Mouse (Mus musculus) forebrain, embryonic 12.5 days (tissue): ENCODE data around the gene Slc25a41. TPM values are rescaled to one million over a fixed set of nuclear protein-coding genes. Genes with fewer than 3 reads are reported as not detected.
A peak's percentile ranks its signal among the peaks of the same experiment; 100 is the strongest.
"Not testable (repeated sequence)": the region's sequence is repeated elsewhere in the genome, so short reads cannot be mapped to it uniquely, and the experiment has no call there.

Source experiments
- ATAC-seq: fragments of 200-750 bp; cut with Nextera tagmentation; 2 replicates; pipeline ENCODE4 v1.8.0; 2017; ENCODE audit warnings: moderate TSS enrichment; ENCODE audit not compliant: low FRiP score
- H3K27ac ChIP-seq: fragments of 300-500 bp; sonication (generic); 2 replicates; pipeline ENCODE4 v1.5.1; 2016; ENCODE audit warnings: mild to moderate bottlenecking
- H3K27me3 ChIP-seq: fragments of 300-500 bp; sonication (generic); 2 replicates; pipeline ENCODE4 v1.6.1; 2016; ENCODE audit warnings: mild to moderate bottlenecking
- H3K36me3 ChIP-seq: fragments of 300-500 bp; sonication (generic); replicated peaks from 2 replicates; pipeline ENCODE4 v1.6.1; 2016; ENCODE audit warnings: mild to moderate bottlenecking
- H3K4me1 ChIP-seq: fragments of 300-500 bp; sonication (generic); 2 replicates; pipeline ENCODE4 v1.6.1; 2016
- H3K4me2 ChIP-seq: fragments of 300-500 bp; sonication (generic); 2 replicates; pipeline ENCODE4 v1.6.1; 2016; ENCODE audit warnings: mild to moderate bottlenecking, moderate library complexity
- H3K4me3 ChIP-seq: fragments of 300-500 bp; sonication (generic); replicated peaks from 2 replicates; pipeline ENCODE4 v1.5.1; 2016; ENCODE audit warnings: mild to moderate bottlenecking
- H3K9ac ChIP-seq: fragments of 300-500 bp; sonication (generic); 2 replicates; pipeline ENCODE4 v1.6.1; 2016; ENCODE audit warnings: mild to moderate bottlenecking
- H3K9me3 ChIP-seq: fragments of 300-500 bp; sonication (generic); 2 replicates; pipeline ENCODE4 v1.6.1; 2016
- WGBS: fragments of 180-500 bp; shearing (Covaris S2); methylation state at CpG from one replicate; pipeline ENCODE4 v1.1.7; 2016; 5-methylcytosine and 5-hydroxymethylcytosine counted together
- polyA plus RNA-seq: library from polyadenylated mRNA; unstranded; fragments of >200 nt; fragmentation: Nextera tagmentation; extraction: Ambion mirVana; gene quantifications from 2 replicates; pipeline ENCODE4 v1.2.1, GENCODE M21; 2016

Gene Slc25a41
- polyA plus RNA-seq, 1 experiment from 2014 or later = not detected

DNA sequence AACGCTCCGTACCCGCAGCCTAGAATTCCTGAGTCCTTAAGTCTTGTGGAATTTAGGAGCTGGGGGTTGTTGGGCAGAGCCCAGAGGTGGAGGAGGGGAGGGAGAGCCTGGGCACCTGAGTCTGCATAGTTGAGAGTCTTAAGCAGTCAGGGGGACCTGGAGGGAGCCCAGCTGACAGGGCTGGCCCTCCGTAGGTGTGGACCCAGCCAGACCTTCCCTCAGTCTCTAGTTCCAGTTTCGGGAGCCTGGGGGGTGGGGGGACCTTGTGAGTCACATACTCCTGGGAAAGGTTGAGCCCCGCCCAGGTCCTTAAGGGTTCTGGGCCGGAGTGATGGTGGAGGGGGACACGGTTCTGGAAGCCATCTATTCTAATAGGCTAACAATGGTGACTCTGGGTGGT, 21.6 kb upstream of the Slc25a41 start:
- H3K27ac ChIP-seq = no peak overlapping the region
- no peak for ATAC-seq
- peaks cover 29% of the 10 kb centered on the region for H3K4me1 ChIP-seq
- 10% methylated on average over 8 of the region's 8 CpGs for WGBS
- no peak overlapping the region for H3K4me3 ChIP-seq
- H3K9me3 ChIP-seq = no peaks in the 10 kb centered on the region
- no peaks in the 10 kb centered on the region for H3K36me3 ChIP-seq
- H3K27me3 ChIP-seq = peaks cover 46% of the 10 kb centered on the region
- H3K4me2 ChIP-seq = no peak overlapping the region
- H3K9ac ChIP-seq = no peak overlapping the region

DNA sequence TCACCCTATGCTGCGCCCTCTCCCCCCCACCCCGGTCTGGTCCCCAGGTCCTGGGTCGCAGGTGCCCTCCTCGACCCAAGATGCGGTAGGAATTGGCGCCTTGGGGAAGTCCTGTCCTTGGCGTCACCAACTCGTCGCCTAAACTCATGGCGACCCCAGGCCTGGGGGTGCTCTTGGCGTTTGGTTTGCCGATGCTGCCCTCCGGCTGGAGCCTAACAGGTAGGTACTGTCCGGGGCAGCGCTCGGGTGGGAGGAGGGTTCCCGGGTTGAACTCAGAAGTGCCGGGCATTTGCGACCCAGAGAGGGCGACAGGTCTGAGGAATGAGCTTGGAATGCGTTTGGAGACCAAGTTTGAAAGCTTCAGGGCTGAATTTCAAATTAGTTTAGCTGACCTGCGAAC, 21.1 kb upstream of the Slc25a41 start:
- 0 out of 2 replicates have a peak, but pooled peaks cover under 1% of the 10 kb centered on the region for H3K36me3 ChIP-seq
- H3K4me3 ChIP-seq = peak overlapping the region; percentile 31
- H3K9me3 ChIP-seq = no peaks in the 10 kb centered on the region
- ATAC-seq = no peak
- WGBS = under 1% methylated on average over 22 of the region's 22 CpGs
- peak overlapping the region; percentile 50 for H3K4me2 ChIP-seq
- no peak overlapping the region for H3K27ac ChIP-seq
- no peak overlapping the region for H3K9ac ChIP-seq
- H3K4me1 ChIP-seq = peaks cover 30% of the 10 kb centered on the region
- peaks cover 46% of the 10 kb centered on the region for H3K27me3 ChIP-seq

DNA sequence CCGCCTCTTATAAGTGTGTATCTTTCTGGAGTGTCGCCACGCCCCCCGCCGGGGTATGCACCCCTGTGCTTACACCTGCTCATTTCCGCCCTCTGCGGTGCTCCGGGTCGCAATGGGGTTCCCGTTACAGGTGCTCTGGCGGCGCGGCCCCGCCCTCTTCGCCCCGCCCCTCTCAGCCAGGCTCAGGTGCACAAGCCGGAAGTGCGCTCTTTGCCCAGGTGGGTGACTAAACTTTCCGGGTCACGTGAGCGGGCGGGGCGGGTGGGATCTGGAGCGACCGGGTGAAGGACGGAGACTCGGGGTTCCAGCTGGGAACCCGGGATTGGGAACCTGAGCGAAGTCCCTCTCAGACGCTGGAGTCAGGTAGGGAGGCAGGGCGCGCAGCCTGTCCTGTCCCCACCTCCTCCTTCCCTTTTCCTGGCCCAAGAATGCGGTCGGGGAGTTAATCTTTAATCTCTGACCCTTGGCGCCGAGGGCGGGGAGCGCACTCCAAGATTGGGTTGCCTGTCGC, 20.6 kb upstream of the Slc25a41 start:
- under 1% methylated on average over 39 of the region's 39 CpGs for whole genome bisulfite sequencing
- H3K4me1 ChIP-seq = peaks cover 30% of the 10 kb centered on the region
- H3K36me3 ChIP-seq = 0 out of 2 replicates have a peak, but pooled peaks cover 5% of the 10 kb centered on the region
- no peak overlapping the region for H3K27ac ChIP-seq
- no peak overlapping the region for H3K9ac ChIP-seq
- peak overlapping the region; percentile 50 for H3K4me2 ChIP-seq
- H3K4me3 ChIP-seq = peak overlapping the region; percentile 31
- ATAC-seq = no peak
- no peaks in the 10 kb centered on the region for H3K9me3 ChIP-seq
- peaks cover 46% of the 10 kb centered on the region for H3K27me3 ChIP-seq

DNA sequence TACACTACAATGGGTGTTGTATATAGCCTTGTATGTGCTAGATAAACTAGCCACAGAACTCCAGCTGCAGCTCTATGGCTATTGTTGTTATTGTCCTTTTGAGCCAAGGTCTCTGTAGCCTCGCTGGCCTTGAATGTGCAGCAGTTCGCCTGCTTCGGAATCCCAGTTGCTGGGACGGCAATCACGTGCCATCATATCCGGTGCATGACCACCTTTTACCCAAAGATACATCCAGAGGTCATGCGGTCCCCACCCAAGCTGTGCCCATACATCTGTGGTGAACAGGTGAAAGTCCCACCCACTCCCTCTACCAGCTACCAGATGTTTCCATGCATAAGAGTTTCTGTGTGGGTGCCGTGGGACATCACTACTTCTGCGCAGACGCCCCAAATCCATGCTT, 19.6 kb upstream of the Slc25a41 start:
- peak overlapping the region; percentile 69 for H3K4me3 ChIP-seq
- ATAC-seq = no peak
- H3K4me1 ChIP-seq = peaks cover 30% of the 10 kb centered on the region
- H3K9me3 ChIP-seq = no peaks in the 10 kb centered on the region
- peak overlapping the region; percentile 87 for H3K4me2 ChIP-seq
- 38% methylated on average over 10 of the region's 10 CpGs for WGBS
- H3K27me3 ChIP-seq = peaks cover 46% of the 10 kb centered on the region
- H3K36me3 ChIP-seq = 0 out of 2 replicates have a peak, but pooled peaks cover 9% of the 10 kb centered on the region
- H3K9ac ChIP-seq = no peak overlapping the region
- H3K27ac ChIP-seq = no peak overlapping the region

DNA sequence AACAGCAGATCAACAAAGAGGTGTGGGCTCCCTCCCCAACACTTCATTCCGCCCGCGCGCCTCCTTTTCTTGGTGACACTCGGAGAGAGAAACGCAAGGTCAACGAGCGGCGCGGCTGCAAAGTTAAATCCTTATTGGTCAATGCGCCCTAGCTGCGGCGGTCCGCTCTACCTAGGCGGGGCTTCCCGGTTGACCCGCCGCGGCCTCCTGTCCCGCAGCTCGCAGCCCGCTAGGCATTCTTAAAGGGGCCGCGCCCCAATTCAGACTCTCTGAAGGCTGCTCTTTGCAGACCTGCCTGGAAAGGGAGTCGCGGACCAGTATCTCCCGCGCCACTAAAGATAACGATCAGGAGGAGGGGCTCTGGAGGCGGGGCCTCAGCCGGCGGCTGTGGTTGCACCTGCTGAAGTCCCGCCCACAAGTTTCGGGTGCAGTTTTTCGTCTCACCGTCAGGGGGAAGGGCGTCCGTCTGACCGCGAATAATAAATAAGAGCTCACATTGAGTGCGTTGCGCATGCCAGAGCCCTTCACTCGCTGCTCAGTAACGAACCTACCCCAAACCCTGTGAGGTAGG, 18.9 kb upstream of the Slc25a41 start:
- Histone ChIP-seq H3K9ac (peak overlapping the region; percentile 76; the same call in 1 of the 2 replicates), H3K9me3 (no peaks in the 10 kb centered on the region), H3K27ac (peak overlapping the region; percentile 90), H3K36me3 (peaks cover 9% of the 10 kb centered on the region), H3K4me3 (peak overlapping the region; percentile 69), H3K27me3 (peaks cover 43% of the 10 kb centered on the region), H3K4me2 (peak overlapping the region; percentile 87), H3K4me1 (peaks cover 30% of the 10 kb centered on the region)
- ATAC-seq = peak; percentile 91
- WGBS = under 1% methylated on average over 44 of the region's 44 CpGs

DNA sequence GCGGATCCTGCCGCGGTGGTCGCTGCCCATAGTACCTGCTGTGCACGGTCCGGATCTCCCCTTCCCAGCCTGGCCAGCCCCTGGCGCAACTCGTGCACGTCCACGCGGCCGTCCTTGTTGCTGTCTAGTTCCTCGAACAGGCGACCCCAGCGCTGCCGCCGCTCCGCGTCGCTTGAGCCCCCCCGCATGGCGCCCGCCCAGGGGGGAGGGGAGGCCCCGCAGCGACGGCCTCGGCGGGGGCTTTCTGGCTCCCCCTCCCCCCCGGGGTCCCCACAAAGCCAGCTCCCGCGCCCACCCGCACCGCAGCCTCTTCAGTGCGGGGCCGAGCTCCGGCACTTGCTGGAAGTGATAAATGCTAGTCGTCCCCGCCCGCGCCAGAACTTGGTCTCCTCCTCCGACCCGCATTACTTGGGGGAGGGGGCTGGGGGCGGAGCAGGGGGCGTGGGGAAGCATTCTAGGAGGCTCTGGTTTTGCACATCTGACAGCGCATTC, 18.1 kb upstream of the Slc25a41 start, which contains the start of gene Slc25a23:
TSS of gene Slc25a23 (minus strand) at position 378 of the 492 bp plus-strand sequence.
- peaks cover 16% of the 10 kb centered on the region for H3K36me3 ChIP-seq
- peaks cover 36% of the 10 kb centered on the region for H3K27me3 ChIP-seq
- H3K9me3 ChIP-seq = no peaks in the 10 kb centered on the region
- peak within 1 kb of the TSS; percentile 90 for H3K27ac ChIP-seq
- H3K9ac ChIP-seq = peak within 1 kb of the TSS; percentile 76
- peaks cover 30% of the 10 kb centered on the region for H3K4me1 ChIP-seq
- H3K4me2 ChIP-seq = peak within 1 kb of the TSS; percentile 87
- peak; percentile 80 for ATAC-seq
- 1% methylated on average over 38 of the region's 45 CpGs for WGBS
- peak within 1 kb of the TSS; percentile 69 for H3K4me3 ChIP-seq

DNA sequence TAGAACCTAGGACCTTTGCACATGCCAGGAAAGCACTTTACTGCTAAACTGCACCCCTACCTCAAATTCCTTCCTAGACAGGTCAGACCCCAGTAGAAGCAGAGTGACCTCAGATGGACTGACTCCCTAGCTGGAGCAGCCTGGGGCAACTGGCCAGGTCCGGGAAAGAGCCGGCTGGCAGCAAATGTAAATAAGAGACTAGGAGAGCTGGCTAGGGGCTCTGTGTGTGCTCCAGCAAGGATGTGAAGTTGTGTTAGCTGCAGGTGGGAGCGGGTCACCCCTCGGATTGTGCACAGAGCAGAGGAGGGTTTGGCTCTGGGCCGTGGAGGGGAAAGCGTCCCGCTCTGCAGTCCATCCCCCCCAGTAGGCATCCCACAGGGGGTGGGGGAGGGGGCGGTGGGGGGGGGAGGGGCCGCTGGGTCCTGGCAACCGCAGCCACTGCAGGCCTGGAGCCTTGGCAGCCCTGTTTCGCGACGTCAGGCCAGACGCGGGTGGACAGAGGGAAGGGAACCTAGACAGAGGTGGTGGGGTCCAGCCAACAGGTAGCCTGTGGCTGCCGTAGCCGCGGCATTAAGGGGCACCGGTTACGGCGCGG, 17.5 kb upstream of the Slc25a41 start, which contains the start of gene Crb3:
TSS of gene Crb3 (plus strand) at position 215 of the 595 bp plus-strand sequence.
- peak; percentile 10; the same call in 1 of the 2 replicates for ATAC-seq

DNA sequence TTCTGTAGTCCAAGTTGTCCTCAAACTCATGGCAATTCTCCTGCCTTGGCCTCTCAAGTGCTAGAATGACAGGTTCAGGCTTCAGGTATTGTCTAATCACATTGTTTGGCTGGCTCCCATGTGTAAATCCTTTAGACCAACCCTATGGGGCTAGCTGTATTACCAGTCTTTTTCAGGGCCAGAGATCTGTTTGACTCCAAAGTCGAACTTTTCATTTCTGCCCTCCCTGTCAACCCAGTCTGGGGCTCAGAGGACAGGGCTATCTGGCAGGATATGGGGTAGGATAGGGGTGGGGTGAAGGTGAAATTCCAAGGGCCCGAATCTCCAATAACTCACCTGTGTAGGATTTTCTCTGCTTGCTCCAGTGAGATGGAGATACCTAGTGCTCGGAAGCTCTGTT, 14.8 kb upstream of the Slc25a41 start:
- Histone ChIP-seq H3K4me3 (no peak overlapping the region), H3K9me3 (no peaks in the 10 kb centered on the region), H3K9ac (no peak overlapping the region), H3K27ac (no peak overlapping the region), H3K27me3 (peaks cover 4% of the 10 kb centered on the region), H3K4me2 (no peak overlapping the region), H3K4me1 (peaks cover 19% of the 10 kb centered on the region), H3K36me3 (peaks cover 44% of the 10 kb centered on the region)
- WGBS = 89% methylated on average over 3 of the region's 3 CpGs
- no peak for ATAC-seq

More for the DNA sequence above, 17.5 kb upstream of the Slc25a41 start, which contains the start of gene Crb3:
- H3K27ac ChIP-seq = peak within 1 kb of the TSS; percentile 90
- peaks cover 30% of the 10 kb centered on the region for H3K4me1 ChIP-seq
- H3K4me2 ChIP-seq = peak within 1 kb of the TSS; percentile 87
- H3K27me3 ChIP-seq = peaks cover 30% of the 10 kb centered on the region
- peaks cover 22% of the 10 kb centered on the region for H3K36me3 ChIP-seq
- WGBS = under 1% methylated on average over 12 of the region's 22 CpGs
- H3K9ac ChIP-seq = peak within 1 kb of the TSS; percentile 76
- H3K4me3 ChIP-seq = peak within 1 kb of the TSS; percentile 69
- H3K9me3 ChIP-seq = no peaks in the 10 kb centered on the region

DNA sequence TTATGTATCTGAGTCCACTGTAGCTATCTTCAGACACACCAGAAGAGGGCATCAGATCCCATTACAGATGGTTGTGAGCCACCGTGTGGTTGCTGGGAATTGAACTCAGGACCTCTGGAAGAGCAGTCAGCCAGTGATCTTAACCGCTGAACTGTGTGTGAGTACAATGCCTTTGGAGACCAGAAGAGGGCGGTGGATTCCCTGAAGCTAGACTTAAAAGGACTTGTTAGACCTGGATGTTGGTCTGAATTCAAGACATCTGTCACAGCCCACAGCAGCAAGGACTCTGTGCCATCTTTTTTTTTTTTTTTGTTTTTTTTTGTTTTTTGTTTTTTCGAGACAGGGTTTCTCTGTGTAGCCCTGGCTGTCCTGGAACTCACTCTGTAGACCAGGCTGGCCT, 10.2 kb upstream of the Slc25a41 start:
- not testable (repeated sequence) for H3K27ac ChIP-seq

DNA sequence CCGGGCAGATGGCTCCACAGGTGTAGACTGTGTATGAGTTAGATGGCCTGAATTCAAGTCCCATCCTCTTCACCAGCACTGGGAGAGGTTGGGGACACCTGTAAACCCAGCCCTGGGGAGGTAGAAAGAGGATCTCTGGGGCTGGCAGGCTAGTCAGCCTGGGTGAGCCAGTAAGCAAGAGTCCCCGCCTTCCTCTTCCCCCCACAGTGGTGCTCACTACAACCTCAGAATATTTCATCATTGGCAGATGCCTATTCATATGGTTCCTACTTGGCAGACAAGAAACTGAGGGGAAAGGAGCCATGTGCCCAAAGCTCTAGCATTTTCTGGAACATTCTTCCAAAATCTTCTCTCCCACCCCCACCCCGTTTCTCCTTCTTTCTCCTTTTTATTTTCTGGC, 7.4 kb upstream of the Slc25a41 start:
- 97% methylated on average over 3 of the region's 3 CpGs for WGBS
- no peak overlapping the region for H3K4me2 ChIP-seq
- H3K27me3 ChIP-seq = no peaks in the 10 kb centered on the region
- H3K36me3 ChIP-seq = peaks cover 67% of the 10 kb centered on the region
- H3K4me1 ChIP-seq = no peaks in the 10 kb centered on the region
- no peak overlapping the region for H3K4me3 ChIP-seq
- no peak overlapping the region for H3K9ac ChIP-seq
- no peak overlapping the region for H3K27ac ChIP-seq
- H3K9me3 ChIP-seq = no peaks in the 10 kb centered on the region
- ATAC-seq = no peak

More for the DNA sequence above, 10.2 kb upstream of the Slc25a41 start:
- not testable (repeated sequence) for H3K4me1 ChIP-seq, H3K4me3 ChIP-seq, H3K9me3 ChIP-seq, H3K27me3 ChIP-seq, ATAC-seq, H3K4me2 ChIP-seq, H3K9ac ChIP-seq
- peaks cover 70% of the 10 kb centered on the region for H3K36me3 ChIP-seq
- WGBS = 86% methylated on average over 4 of the region's 4 CpGs

DNA sequence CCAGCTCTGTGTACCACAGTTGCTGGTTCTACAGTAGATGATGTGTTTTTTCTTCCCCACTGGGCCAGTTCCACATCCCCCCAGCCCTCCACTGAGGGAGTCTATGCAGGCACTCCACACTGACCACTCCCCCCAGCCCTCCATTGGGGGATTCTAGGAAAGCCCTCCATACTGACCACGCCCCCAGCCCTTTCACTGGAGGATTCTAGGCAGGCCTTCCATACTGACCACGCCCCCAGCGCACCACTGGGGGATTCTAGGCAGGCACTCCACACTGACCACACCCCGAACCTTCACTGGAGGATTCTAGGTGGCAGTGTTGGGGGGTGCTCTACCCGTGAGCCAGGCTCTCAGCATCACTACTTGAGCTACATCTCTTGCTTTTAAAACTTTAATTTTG, 6.0 kb upstream of the Slc25a41 start:
- Histone ChIP-seq H3K27ac (no peak overlapping the region), H3K4me3 (no peak overlapping the region), H3K27me3 (no peaks in the 10 kb centered on the region), H3K4me2 (no peak overlapping the region), H3K36me3 (peaks cover 53% of the 10 kb centered on the region), H3K9ac (no peak overlapping the region), H3K9me3 (no peaks in the 10 kb centered on the region), H3K4me1 (no peaks in the 10 kb centered on the region)
- 48% methylated on average over 5 of the region's 5 CpGs for WGBS
- ATAC-seq = 0 out of 2 replicates have a peak, but pooled peaks have one; percentile 34

DNA sequence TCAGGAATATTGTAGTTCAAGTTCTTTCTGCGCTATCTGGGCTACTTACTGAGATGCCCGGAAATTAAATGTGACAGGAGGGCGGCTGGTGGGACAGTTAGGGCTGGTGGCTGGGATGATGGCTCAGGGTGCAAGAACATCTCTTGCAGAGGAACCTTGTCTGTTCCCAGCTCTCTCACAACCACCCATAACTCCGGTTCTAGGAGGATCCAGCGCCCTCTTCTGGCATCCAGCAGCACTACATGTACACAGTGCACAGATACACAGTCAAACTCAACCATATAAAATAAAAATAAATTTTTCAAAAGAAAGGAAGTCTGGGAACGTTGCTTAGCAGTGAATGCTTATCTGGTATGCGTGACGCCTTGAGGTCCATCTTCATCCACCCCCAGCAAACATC, 2.5 kb downstream of the Slc25a41 start:
- Histone ChIP-seq H3K4me3 (no peak overlapping the region), H3K4me2 (no peak overlapping the region), H3K9me3 (no peaks in the 10 kb centered on the region), H3K27me3 (peaks cover 24% of the 10 kb centered on the region), H3K36me3 (no peaks in the 10 kb centered on the region), H3K4me1 (no peaks in the 10 kb centered on the region), H3K27ac (no peak overlapping the region), H3K9ac (0 out of 2 replicates have a peak overlapping the region, but pooled peaks have one; percentile 17)
- WGBS = 42% methylated on average over 8 of the region's 8 CpGs
- no peak for ATAC-seq
